ENCODE assay signal across 8 mouse cellular contexts in genomic region chr11:98745932-98746853, GRCm38 (mm10). TPM values are rescaled to one million over a fixed set of nuclear protein-coding genes. Genes with fewer than 3 reads are reported as not detected.
DNase-seq lines count a peak whose midpoint lies in the region; ATAC-seq and TF ChIP-seq lines count a peak whose summit lies in the region.

No protein-coding gene starts in this region.

- peak overlapping the region; percentile 57 for H3K9ac ChIP-seq in liver, embryonic 11.5 days (ENCODE audit: low read depth, low read length)
- peak overlapping the region; percentile 47 for H3K9ac ChIP-seq in forebrain, embryonic 13.5 days
- peak overlapping the region; percentile 42 for H3K9ac ChIP-seq in kidney, postnatal 0 days (ENCODE audit: low read depth, low read length)

- no peak for ATAC-seq in liver, embryonic 11.5 days (replicated peaks; ENCODE audit: low FRiP score)
- ATAC-seq in forebrain, embryonic 13.5 days, result no peak
- ATAC-seq in kidney, postnatal 0 days (replicated peaks; ENCODE audit: low FRiP score, low read depth), result no peak
- no peak for ATAC-seq in inflammation-experienced regulatory T-cells, adult 6 months
- ATAC-seq in erythroblast, adult 5-6 weeks (replicated peaks; ENCODE audit: low FRiP score, poor library complexity, severe bottlenecking), result no peak

- DNase-seq in liver, embryonic 11.5 days (ENCODE audit: low spot score), result no peak
- no peak for DNase-seq in liver
- no peak for DNase-seq in kidney, postnatal 0 days (ENCODE audit: low spot score)
- DNase-seq in adrenal gland, adult 8-10 months, result no peak

- TF ChIP-seq CTCF in kidney, postnatal 0 days (IDR thresholded peaks at IDR 0.05; ENCODE audit: low read depth), result no peak
- no peak for TF ChIP-seq CTCF in olfactory bulb, adult 2 months (IDR thresholded peaks at IDR 0.05; ENCODE audit: insufficient read depth, low read depth, low read length)

- no peak overlapping the region for H3K4me3 ChIP-seq in liver, embryonic 11.5 days (ENCODE audit: low read depth, low read length)
- peak overlapping the region; percentile 26 for H3K4me3 ChIP-seq in forebrain, embryonic 13.5 days
- H3K4me3 ChIP-seq in kidney, postnatal 0 days (replicated peaks; ENCODE audit: low read depth, low read length), result no peak overlapping the region
- H3K4me3 ChIP-seq in olfactory bulb, adult 2 months (ENCODE audit: insufficient read depth, low read depth, low read length), result no peak overlapping the region

- H3K4me1 ChIP-seq in liver, embryonic 11.5 days (replicated peaks; ENCODE audit: control insufficient read depth, insufficient read depth, low read length), result peaks cover 85% of the 10 kb centered on the region
- H3K4me1 ChIP-seq in forebrain, embryonic 13.5 days, result peaks cover 88% of the 10 kb centered on the region
- H3K4me1 ChIP-seq in kidney, postnatal 0 days (replicated peaks; ENCODE audit: insufficient read depth, low read length), result peaks cover 84% of the 10 kb centered on the region
- H3K4me1 ChIP-seq in olfactory bulb, adult 2 months (ENCODE audit: control insufficient read depth, insufficient read depth, low read length), result peaks cover 66% of the 10 kb centered on the region

- peak overlapping the region; percentile 70 for H3K4me2 ChIP-seq in liver, embryonic 11.5 days
- peak overlapping the region; percentile 88 for H3K4me2 ChIP-seq in forebrain, embryonic 13.5 days
- peak overlapping the region; percentile 50; the same call in 1 of the 2 replicates for H3K4me2 ChIP-seq in kidney, postnatal 0 days (ENCODE audit: low read length)

- 59% methylated on average over 12 of the region's 12 CpGs for WGBS in liver, embryonic 11.5 days
- WGBS in forebrain, embryonic 13.5 days, result 54% methylated on average over 12 of the region's 12 CpGs
- WGBS in kidney, postnatal 0 days, result 45% methylated on average over 12 of the region's 12 CpGs
- WGBS in olfactory bulb, adult 2 months, result 29% methylated on average over 12 of the region's 12 CpGs

- H3K36me3 ChIP-seq in liver, embryonic 11.5 days (ENCODE audit: control insufficient read depth, insufficient read depth, low read length), result no peaks in the 10 kb centered on the region
- no peaks in the 10 kb centered on the region for H3K36me3 ChIP-seq in forebrain, embryonic 13.5 days (ENCODE audit: poor library complexity, severe bottlenecking)
- no peaks in the 10 kb centered on the region for H3K36me3 ChIP-seq in kidney, postnatal 0 days (ENCODE audit: insufficient read depth, low read length)

- H3K27me3 ChIP-seq in liver, embryonic 11.5 days (replicated peaks; ENCODE audit: control insufficient read depth, insufficient read depth, low read length), result no peaks in the 10 kb centered on the region
- H3K27me3 ChIP-seq in forebrain, embryonic 13.5 days, result no peaks in the 10 kb centered on the region
- no peaks in the 10 kb centered on the region for H3K27me3 ChIP-seq in kidney, postnatal 0 days (ENCODE audit: insufficient read depth, low read length)

- no peaks in the 10 kb centered on the region for H3K9me3 ChIP-seq in liver, embryonic 11.5 days (ENCODE audit: control insufficient read depth, low read length)
- no peaks in the 10 kb centered on the region for H3K9me3 ChIP-seq in forebrain, embryonic 13.5 days (replicated peaks)
- H3K9me3 ChIP-seq in kidney, postnatal 0 days (replicated peaks; ENCODE audit: low read length), result no peaks in the 10 kb centered on the region

- H3K27ac ChIP-seq in liver, embryonic 11.5 days (ENCODE audit: low read depth, low read length), result peak overlapping the region; percentile 83
- H3K27ac ChIP-seq in forebrain, embryonic 13.5 days, result peak overlapping the region; percentile 95
- peak overlapping the region; percentile 62 for H3K27ac ChIP-seq in kidney, postnatal 0 days
- peak overlapping the region; percentile 76 for H3K27ac ChIP-seq in olfactory bulb, adult 2 months (ENCODE audit: insufficient read depth, low read depth, low read length)

- TF ChIP-seq POLR2A in olfactory bulb, adult 2 months (IDR thresholded peaks at IDR 0.05; ENCODE audit: insufficient read depth, low read depth, low read length), result no peak

RNA-seq across cellular contexts. Expression of gene Thra, which starts 5.8 kb away (rescaled TPM):
- polyA plus RNA-seq in liver, embryonic 11.5 days (2014; fragmentation: Nextera tagmentation; extraction: Ambion mirVana), result 26.6 and 31.6 TPM in 2 replicates
- 93.5 and 95.2 TPM in 2 replicates for polyA plus RNA-seq in forebrain, embryonic 13.5 days (2015; fragmentation: Nextera tagmentation; extraction: Ambion mirVana)
- polyA plus RNA-seq in kidney, postnatal 0 days (2015; fragmentation: Nextera tagmentation; extraction: Ambion mirVana), result 26.1 TPM in 2 replicates
- 251 and 495 TPM in 2 replicates for polyA plus RNA-seq in olfactory bulb, adult 2 months (2012; ENCODE audit: insufficient read depth, insufficient read length, low replicate concordance, missing spikeins)
- polyA plus RNA-seq in inflammation-experienced regulatory T-cells, adult 6 months (2017; shearing (Covaris generic)), result 1 to 10 TPM; 1.3 to 6.3 (median 5.2) TPM
- 100 to 1,000 TPM in 1 of 4 experiments, 10 to 100 TPM in 3; 67.1 to 111 (median 82.9) TPM for total RNA-seq in adrenal gland, adult 8-10 months (2022)
- 1.9 and 5.0 TPM in 2 replicates for total RNA-seq in erythroblast, adult 5-6 weeks (2015; ENCODE audit: low replicate concordance)
- 4.3 and 8.1 TPM in 2 replicates for total RNA-seq in erythroblast, adult 5-6 weeks (2017; ENCODE audit: low replicate concordance)

RNA-seq across cellular contexts. Expression of gene Med24, which starts 17.0 kb away (rescaled TPM):
- polyA plus RNA-seq in liver, embryonic 11.5 days (2014; fragmentation: Nextera tagmentation; extraction: Ambion mirVana), result 61.9 and 63.6 TPM in 2 replicates
- 79.0 and 86.0 TPM in 2 replicates for polyA plus RNA-seq in forebrain, embryonic 13.5 days (2015; fragmentation: Nextera tagmentation; extraction: Ambion mirVana)
- 38.3 and 41.2 TPM in 2 replicates for polyA plus RNA-seq in kidney, postnatal 0 days (2015; fragmentation: Nextera tagmentation; extraction: Ambion mirVana)
- not detected in 2 replicates for polyA plus RNA-seq in olfactory bulb, adult 2 months (2012; ENCODE audit: insufficient read depth, insufficient read length, low replicate concordance, missing spikeins)
- 10 to 100 TPM; 23.8 to 32.5 (median 28.3) TPM for polyA plus RNA-seq in inflammation-experienced regulatory T-cells, adult 6 months (2017; shearing (Covaris generic))
- total RNA-seq in adrenal gland, adult 8-10 months (2022), result 10 to 100 TPM; 47.7 to 63.3 (median 55.7) TPM
- 8.8 and 17.3 TPM in 2 replicates for total RNA-seq in erythroblast, adult 5-6 weeks (2015; ENCODE audit: low replicate concordance)
- 10.3 and 17.6 TPM in 2 replicates for total RNA-seq in erythroblast, adult 5-6 weeks (2017; ENCODE audit: low replicate concordance)

RNA-seq across cellular contexts. Expression of gene Nr1d1, which starts 28.9 kb away (rescaled TPM):
- polyA plus RNA-seq in liver, embryonic 11.5 days (2014; fragmentation: Nextera tagmentation; extraction: Ambion mirVana), result 2.1 and 2.7 TPM in 2 replicates
- 2.1 and 2.3 TPM in 2 replicates for polyA plus RNA-seq in forebrain, embryonic 13.5 days (2015; fragmentation: Nextera tagmentation; extraction: Ambion mirVana)
- 3.1 and 3.5 TPM in 2 replicates for polyA plus RNA-seq in kidney, postnatal 0 days (2015; fragmentation: Nextera tagmentation; extraction: Ambion mirVana)
- not detected in 2 replicates for polyA plus RNA-seq in olfactory bulb, adult 2 months (2012; ENCODE audit: insufficient read depth, insufficient read length, low replicate concordance, missing spikeins)
- polyA plus RNA-seq in inflammation-experienced regulatory T-cells, adult 6 months (2017; shearing (Covaris generic)), result 1 to 10 TPM; 6.5 to 8.4 (median 7.3) TPM
- total RNA-seq in adrenal gland, adult 8-10 months (2022), result 100 to 1,000 TPM; 140 to 286 (median 201) TPM
- total RNA-seq in erythroblast, adult 5-6 weeks (2015; ENCODE audit: low replicate concordance), result not detected in 2 replicates
- total RNA-seq in erythroblast, adult 5-6 weeks (2017; ENCODE audit: low replicate concordance), result 0.26 and 0.42 TPM in 2 replicates

RNA-seq across cellular contexts. Expression of gene Csf3, which starts 45.1 kb away (rescaled TPM):
- not detected in 2 replicates for polyA plus RNA-seq in liver, embryonic 11.5 days (2014; fragmentation: Nextera tagmentation; extraction: Ambion mirVana)
- 0.12 TPM in 1 of 2 replicates, not detected in the other for polyA plus RNA-seq in forebrain, embryonic 13.5 days (2015; fragmentation: Nextera tagmentation; extraction: Ambion mirVana)
- polyA plus RNA-seq in kidney, postnatal 0 days (2015; fragmentation: Nextera tagmentation; extraction: Ambion mirVana), result 0.13 and 0.19 TPM in 2 replicates
- polyA plus RNA-seq in olfactory bulb, adult 2 months (2012; ENCODE audit: insufficient read depth, insufficient read length, low replicate concordance, missing spikeins), result not detected in 2 replicates
- polyA plus RNA-seq in inflammation-experienced regulatory T-cells, adult 6 months (2017; shearing (Covaris generic)), result not detected
- not detected for total RNA-seq in adrenal gland, adult 8-10 months (2022)
- not detected in 2 replicates for total RNA-seq in erythroblast, adult 5-6 weeks (2015; ENCODE audit: low replicate concordance)
- not detected in 2 replicates for total RNA-seq in erythroblast, adult 5-6 weeks (2017; ENCODE audit: low replicate concordance)

RNA-seq across cellular contexts. Expression of gene Msl1, which starts 49.1 kb away (rescaled TPM):
- polyA plus RNA-seq in liver, embryonic 11.5 days (2014; fragmentation: Nextera tagmentation; extraction: Ambion mirVana), result 14.8 and 17.7 TPM in 2 replicates
- polyA plus RNA-seq in forebrain, embryonic 13.5 days (2015; fragmentation: Nextera tagmentation; extraction: Ambion mirVana), result 31.3 and 32.9 TPM in 2 replicates
- polyA plus RNA-seq in kidney, postnatal 0 days (2015; fragmentation: Nextera tagmentation; extraction: Ambion mirVana), result 17.8 and 19.3 TPM in 2 replicates
- 206 and 252 TPM in 2 replicates for polyA plus RNA-seq in olfactory bulb, adult 2 months (2012; ENCODE audit: insufficient read depth, insufficient read length, low replicate concordance, missing spikeins)
- polyA plus RNA-seq in inflammation-experienced regulatory T-cells, adult 6 months (2017; shearing (Covaris generic)), result 10 to 100 TPM; 16.7 to 26.3 (median 20.4) TPM
- 10 to 100 TPM; 93.5 to 98.5 (median 93.7) TPM for total RNA-seq in adrenal gland, adult 8-10 months (2022)
- 30.3 and 42.7 TPM in 2 replicates for total RNA-seq in erythroblast, adult 5-6 weeks (2015; ENCODE audit: low replicate concordance)
- total RNA-seq in erythroblast, adult 5-6 weeks (2017; ENCODE audit: low replicate concordance), result 26.1 and 26.3 TPM in 2 replicates
